Mouse (Mus musculus): ENCODE measurements around the gene Mrgbp. TPM values are rescaled to one million over a fixed set of nuclear protein-coding genes. Genes with fewer than 3 reads are reported as not detected.

The Mrgbp gene
- polyA plus RNA-seq, 1 experiment = 75.7 TPM

DNA sequence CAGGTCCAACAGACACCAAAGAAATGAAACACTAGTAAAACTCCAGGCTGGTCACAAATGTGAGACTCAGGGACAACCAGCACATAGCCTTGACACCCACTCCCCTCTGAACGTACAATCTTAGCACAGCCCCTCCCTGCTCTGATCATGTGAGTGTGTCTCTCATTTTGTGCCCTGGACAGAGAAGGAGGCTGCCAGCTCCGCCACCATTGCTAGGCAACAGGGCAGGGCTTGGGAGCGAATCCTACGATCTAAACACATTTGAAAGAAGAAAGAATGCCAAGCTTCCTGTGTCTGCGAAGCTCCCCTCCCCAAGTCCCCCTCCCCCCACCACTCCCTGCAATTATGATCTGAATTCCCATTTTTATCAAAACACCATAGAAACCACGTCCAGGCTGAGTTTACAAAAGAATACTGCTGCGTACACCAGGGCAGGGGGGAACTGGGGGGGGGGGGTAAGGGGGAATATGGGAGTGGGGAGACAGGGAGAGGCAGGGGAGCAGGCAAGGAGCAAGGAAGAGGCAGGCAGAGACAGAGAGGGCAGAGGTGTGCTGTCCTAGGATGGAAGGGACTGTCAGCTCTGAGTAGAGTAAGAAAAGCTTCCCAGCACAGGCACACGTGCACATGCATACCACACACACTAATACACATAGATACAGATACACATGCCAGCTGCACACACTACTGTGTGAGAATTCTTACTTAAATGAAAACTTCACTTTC lies 33.6 kb upstream of the Mrgbp start:
- TF ChIP-seq CTCF (IDR thresholded peaks at IDR 0.05; ENCODE audit: borderline replicate concordance, control insufficient read depth, extremely low read depth, insufficient read depth, low read length, poor library complexity) = no peak
- TF ChIP-seq POLR2A (IDR thresholded peaks at IDR 0.05; ENCODE audit: control insufficient read depth, extremely low read depth, insufficient read depth, low read length, poor library complexity) = no peak
- Histone ChIP-seq H3K36me3 (ENCODE audit: control insufficient read depth, insufficient read depth, low read length) (no peaks in the 10 kb centered on the region), H3K27ac (ENCODE audit: control insufficient read depth, insufficient read depth, low read length) (no peak overlapping the region), H3K4me1 (replicated peaks; ENCODE audit: control insufficient read depth, insufficient read depth, low read length) (no peaks in the 10 kb centered on the region), H3K4me3 (ENCODE audit: control insufficient read depth, insufficient read depth, low read length) (no peak overlapping the region), H3K27me3 (ENCODE audit: control insufficient read depth, insufficient read depth, low read length) (no peaks in the 10 kb centered on the region)
- no peak for DNase-seq
- WGBS = 55% methylated on average over 8 of the region's 8 CpGs

DNA sequence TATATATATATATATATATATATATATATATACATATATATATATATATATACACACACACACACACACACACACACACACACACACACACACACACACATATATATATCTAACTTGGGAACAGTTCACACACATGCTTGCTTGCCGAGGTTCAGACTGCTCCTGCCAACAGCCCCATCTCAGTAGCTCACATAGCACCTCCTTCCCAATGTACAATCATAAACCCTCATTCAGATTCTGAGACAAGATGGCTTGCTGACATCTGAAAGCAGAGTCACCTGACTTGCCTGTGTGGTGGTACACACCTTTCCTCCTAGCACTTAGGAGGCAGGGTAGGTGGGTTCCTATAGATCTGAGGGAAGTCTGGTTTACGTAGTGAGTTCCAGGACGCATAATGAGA lies 28.8 kb upstream of the Mrgbp start:
- Histone ChIP-seq H3K36me3 (ENCODE audit: control insufficient read depth, insufficient read depth, low read length) (no peaks in the 10 kb centered on the region), H3K27me3 (ENCODE audit: control insufficient read depth, insufficient read depth, low read length) (no peaks in the 10 kb centered on the region), H3K4me3 (ENCODE audit: control insufficient read depth, insufficient read depth, low read length) (no peak overlapping the region), H3K27ac (ENCODE audit: control insufficient read depth, insufficient read depth, low read length) (no peak overlapping the region), H3K4me1 (replicated peaks; ENCODE audit: control insufficient read depth, insufficient read depth, low read length) (peaks cover 4% of the 10 kb centered on the region; the same call in 1 of the 2 replicates)
- DNase-seq = no peak
- WGBS = 97% methylated on average over 3 of the region's 3 CpGs
- TF ChIP-seq POLR2A (IDR thresholded peaks at IDR 0.05; ENCODE audit: control insufficient read depth, extremely low read depth, insufficient read depth, low read length, poor library complexity) = no peak
- TF ChIP-seq CTCF (IDR thresholded peaks at IDR 0.05; ENCODE audit: borderline replicate concordance, control insufficient read depth, extremely low read depth, insufficient read depth, low read length, poor library complexity) = no peak

DNA sequence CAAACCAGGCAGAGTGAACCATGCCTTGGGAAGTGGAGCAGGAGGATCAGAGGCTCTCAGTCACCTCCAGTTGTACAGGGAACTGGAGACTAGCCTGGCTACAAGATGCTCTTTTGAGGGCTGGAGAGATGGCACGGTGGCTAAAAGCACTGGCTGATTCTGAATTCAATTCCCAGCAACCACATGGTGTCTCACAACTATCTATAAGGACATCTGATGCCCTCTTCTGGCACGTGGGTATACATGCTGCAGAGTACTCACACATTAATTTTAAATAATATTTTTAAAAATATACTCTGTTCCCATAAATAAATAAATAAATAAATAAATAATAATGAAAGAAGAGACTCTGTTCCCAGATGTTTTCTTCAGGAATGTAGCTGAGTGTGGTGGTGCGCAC lies 25.9 kb upstream of the Mrgbp start:
- Histone ChIP-seq H3K4me1 (replicated peaks; ENCODE audit: control insufficient read depth, insufficient read depth, low read length) (peaks cover 4% of the 10 kb centered on the region; the same call in 1 of the 2 replicates), H3K4me3 (ENCODE audit: control insufficient read depth, insufficient read depth, low read length) (no peak overlapping the region), H3K27me3 (ENCODE audit: control insufficient read depth, insufficient read depth, low read length) (no peaks in the 10 kb centered on the region), H3K27ac (ENCODE audit: control insufficient read depth, insufficient read depth, low read length) (no peak overlapping the region), H3K36me3 (ENCODE audit: control insufficient read depth, insufficient read depth, low read length) (no peaks in the 10 kb centered on the region)
- TF ChIP-seq CTCF (IDR thresholded peaks at IDR 0.05; ENCODE audit: borderline replicate concordance, control insufficient read depth, extremely low read depth, insufficient read depth, low read length, poor library complexity) (no peak), POLR2A (IDR thresholded peaks at IDR 0.05; ENCODE audit: control insufficient read depth, extremely low read depth, insufficient read depth, low read length, poor library complexity) (no peak)
- WGBS = 66% methylated on average over 3 of the region's 3 CpGs
- DNase-seq = no peak

DNA sequence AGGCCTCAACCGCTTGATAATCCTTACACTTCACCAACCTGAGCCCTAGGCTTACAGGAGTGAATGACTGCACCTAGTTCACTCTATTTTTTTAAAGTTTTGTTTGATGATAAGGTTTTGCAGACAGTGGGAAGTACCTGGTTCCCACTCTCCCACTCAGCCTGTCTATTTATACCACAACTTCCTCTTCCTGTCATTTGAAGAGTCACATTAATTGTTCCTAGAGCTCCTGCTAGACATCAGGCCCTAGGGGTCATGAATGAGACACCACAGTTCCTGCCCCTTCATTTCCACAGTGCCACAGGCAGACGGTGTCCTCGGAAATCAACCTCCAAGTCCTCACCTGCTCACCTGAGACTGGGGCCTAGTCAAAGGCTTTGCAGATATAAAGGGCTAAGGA lies 24.6 kb upstream of the Mrgbp start:
- Histone ChIP-seq H3K4me3 (ENCODE audit: control insufficient read depth, insufficient read depth, low read length) (no peak overlapping the region), H3K27me3 (ENCODE audit: control insufficient read depth, insufficient read depth, low read length) (no peaks in the 10 kb centered on the region), H3K36me3 (ENCODE audit: control insufficient read depth, insufficient read depth, low read length) (no peaks in the 10 kb centered on the region), H3K27ac (ENCODE audit: control insufficient read depth, insufficient read depth, low read length) (no peak overlapping the region), H3K4me1 (replicated peaks; ENCODE audit: control insufficient read depth, insufficient read depth, low read length) (peaks cover 4% of the 10 kb centered on the region; the same call in 1 of the 2 replicates)
- DNase-seq = no peak
- no peak for TF ChIP-seq POLR2A (IDR thresholded peaks at IDR 0.05; ENCODE audit: control insufficient read depth, extremely low read depth, insufficient read depth, low read length, poor library complexity)
- no peak for TF ChIP-seq CTCF (IDR thresholded peaks at IDR 0.05; ENCODE audit: borderline replicate concordance, control insufficient read depth, extremely low read depth, insufficient read depth, low read length, poor library complexity)
- 15% methylated on average over 3 of the region's 3 CpGs for WGBS

DNA sequence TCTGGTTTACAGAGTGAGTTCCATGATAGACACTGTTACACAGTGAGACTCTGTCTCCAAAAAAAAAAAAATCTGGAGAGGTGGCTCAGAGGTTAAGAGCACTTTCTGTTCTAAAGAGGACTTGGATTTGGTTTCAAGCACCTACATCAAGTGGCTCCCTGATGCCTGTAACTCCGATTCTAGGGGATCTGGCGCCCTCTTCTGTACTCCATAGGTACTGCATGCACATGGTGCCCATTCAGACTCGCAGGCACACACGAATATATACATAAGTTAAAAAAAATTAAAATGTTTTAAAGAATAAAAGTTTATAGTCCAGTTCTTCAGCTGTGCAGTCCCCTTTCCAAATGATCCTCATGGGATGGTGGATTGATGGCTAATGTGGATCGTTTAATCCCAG lies 20.9 kb upstream of the Mrgbp start:
- DNase-seq = peak; percentile 29
- WGBS = 70% methylated on average over 5 of the region's 5 CpGs
- H3K4me1 ChIP-seq (replicated peaks; ENCODE audit: control insufficient read depth, insufficient read depth, low read length) = peaks cover 4% of the 10 kb centered on the region; the same call in 1 of the 2 replicates
- H3K27ac ChIP-seq (ENCODE audit: control insufficient read depth, insufficient read depth, low read length) = no peak overlapping the region
- no peak overlapping the region for H3K4me3 ChIP-seq (ENCODE audit: control insufficient read depth, insufficient read depth, low read length)
- H3K36me3 ChIP-seq (ENCODE audit: control insufficient read depth, insufficient read depth, low read length) = no peaks in the 10 kb centered on the region
- TF ChIP-seq POLR2A (IDR thresholded peaks at IDR 0.05; ENCODE audit: control insufficient read depth, extremely low read depth, insufficient read depth, low read length, poor library complexity) = no peak
- no peaks in the 10 kb centered on the region for H3K27me3 ChIP-seq (ENCODE audit: control insufficient read depth, insufficient read depth, low read length)

DNA sequence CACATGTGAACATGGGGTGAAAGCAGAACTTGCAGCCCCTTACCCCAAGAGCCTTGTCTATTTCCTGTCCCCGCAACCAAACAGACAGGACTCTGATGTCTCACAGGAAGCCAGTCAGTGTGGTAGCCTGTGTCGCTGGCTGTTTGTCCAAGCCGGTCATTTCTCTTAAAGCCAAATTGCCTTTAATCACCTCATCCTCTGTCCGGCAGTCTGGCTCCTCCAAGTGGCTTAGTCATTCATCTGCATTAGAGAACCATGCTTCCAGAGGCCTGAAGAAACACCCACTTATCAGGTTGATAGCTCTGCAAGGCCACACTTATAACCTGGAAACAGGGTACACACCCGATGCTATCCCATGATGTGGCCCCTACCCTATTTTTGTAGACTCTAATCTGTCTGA lies 19.0 kb upstream of the Mrgbp start:
- WGBS = 74% methylated on average over 5 of the region's 5 CpGs
- TF ChIP-seq POLR2A (IDR thresholded peaks at IDR 0.05; ENCODE audit: control insufficient read depth, extremely low read depth, insufficient read depth, low read length, poor library complexity) (no peak), CTCF (IDR thresholded peaks at IDR 0.05; ENCODE audit: borderline replicate concordance, control insufficient read depth, extremely low read depth, insufficient read depth, low read length, poor library complexity) (no peak)
- Histone ChIP-seq H3K4me3 (ENCODE audit: control insufficient read depth, insufficient read depth, low read length) (no peak overlapping the region), H3K36me3 (ENCODE audit: control insufficient read depth, insufficient read depth, low read length) (no peaks in the 10 kb centered on the region), H3K27me3 (ENCODE audit: control insufficient read depth, insufficient read depth, low read length) (no peaks in the 10 kb centered on the region), H3K4me1 (replicated peaks; ENCODE audit: control insufficient read depth, insufficient read depth, low read length) (no peaks in the 10 kb centered on the region), H3K27ac (ENCODE audit: control insufficient read depth, insufficient read depth, low read length) (no peak overlapping the region)
- DNase-seq = no peak

DNA sequence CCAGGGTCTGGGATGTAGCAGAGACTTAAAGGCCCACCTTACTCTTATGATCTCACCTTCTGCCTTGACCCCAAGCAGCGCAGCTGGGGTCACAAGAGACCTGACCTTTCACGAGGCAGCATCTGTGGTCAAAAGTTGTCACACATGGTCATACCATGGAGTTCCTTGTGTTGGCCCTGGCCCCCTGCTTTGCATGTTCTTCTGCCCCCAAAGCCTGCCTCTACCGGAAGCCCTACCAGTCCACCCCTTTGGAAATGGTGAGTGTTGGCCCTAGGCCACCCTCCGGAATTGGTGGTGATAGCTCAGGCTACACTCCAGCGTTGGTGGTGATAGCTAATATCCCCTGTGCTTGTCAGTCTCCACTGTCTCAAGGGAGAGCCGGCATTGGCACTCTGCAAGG lies 17.8 kb upstream of the Mrgbp start:
- WGBS = 78% methylated on average over 6 of the region's 6 CpGs
- Histone ChIP-seq H3K4me1 (replicated peaks; ENCODE audit: control insufficient read depth, insufficient read depth, low read length) (no peaks in the 10 kb centered on the region), H3K4me3 (ENCODE audit: control insufficient read depth, insufficient read depth, low read length) (no peak overlapping the region), H3K27me3 (ENCODE audit: control insufficient read depth, insufficient read depth, low read length) (no peaks in the 10 kb centered on the region), H3K36me3 (ENCODE audit: control insufficient read depth, insufficient read depth, low read length) (no peaks in the 10 kb centered on the region), H3K27ac (ENCODE audit: control insufficient read depth, insufficient read depth, low read length) (no peak overlapping the region)
- no peak for TF ChIP-seq POLR2A (IDR thresholded peaks at IDR 0.05; ENCODE audit: control insufficient read depth, extremely low read depth, insufficient read depth, low read length, poor library complexity)
- no peak for DNase-seq
